Mouse (Mus musculus): ENCODE data around the gene Rgs4. TPM values are rescaled to one million over a fixed set of nuclear protein-coding genes. Genes with fewer than 3 reads are reported as not detected.

The Rgs4 gene
- polyA plus RNA-seq (2015; fragmentation: Nextera tagmentation; extraction: Ambion mirVana), result 3.3 and 8.6 TPM in 2 replicates

DNA sequence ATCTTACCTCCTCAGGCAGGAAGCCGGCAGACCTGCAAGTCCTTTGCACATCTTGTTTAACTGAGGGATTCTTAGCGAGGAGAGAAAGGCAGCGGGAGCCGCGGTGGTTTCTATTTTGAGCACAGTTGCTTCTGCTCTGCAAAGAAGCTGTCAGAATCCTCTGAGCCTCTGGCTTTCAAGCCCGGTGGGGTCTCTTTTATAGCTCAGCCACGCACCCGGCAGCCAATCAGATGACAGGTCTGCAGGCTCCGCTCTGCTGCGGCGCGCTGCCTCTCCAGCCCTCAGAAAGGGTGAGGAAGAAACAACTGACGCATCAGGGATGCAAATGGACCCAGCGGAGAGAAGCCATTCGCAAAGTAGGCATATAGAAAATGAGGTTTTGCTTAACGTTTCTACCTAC is at the start of gene Rgs4:
TSS of gene Rgs4 (minus strand) at position 170 of the 400 bp plus-strand sequence.
- peak within 1 kb of the TSS; percentile 38 for H3K4me3 ChIP-seq (replicated peaks)
- WGBS, result under 1% methylated on average over 16 of the region's 16 CpGs
- H3K36me3 ChIP-seq, result no peaks in the 10 kb centered on the region
- ATAC-seq (replicated peaks; ENCODE audit: low FRiP score), result peak; percentile 77
- H3K4me1 ChIP-seq, result peaks cover 8% of the 10 kb centered on the region
- H3K9me3 ChIP-seq (replicated peaks), result no peaks in the 10 kb centered on the region
- H3K27me3 ChIP-seq, result peaks cover 48% of the 10 kb centered on the region
- H3K27ac ChIP-seq, result no peak within 1 kb of the TSS
- peak within 1 kb of the TSS; percentile 59 for H3K4me2 ChIP-seq
- H3K9ac ChIP-seq, result 0 out of 2 replicates have a peak within 1 kb of the TSS, but pooled peaks have one; percentile 11

DNA sequence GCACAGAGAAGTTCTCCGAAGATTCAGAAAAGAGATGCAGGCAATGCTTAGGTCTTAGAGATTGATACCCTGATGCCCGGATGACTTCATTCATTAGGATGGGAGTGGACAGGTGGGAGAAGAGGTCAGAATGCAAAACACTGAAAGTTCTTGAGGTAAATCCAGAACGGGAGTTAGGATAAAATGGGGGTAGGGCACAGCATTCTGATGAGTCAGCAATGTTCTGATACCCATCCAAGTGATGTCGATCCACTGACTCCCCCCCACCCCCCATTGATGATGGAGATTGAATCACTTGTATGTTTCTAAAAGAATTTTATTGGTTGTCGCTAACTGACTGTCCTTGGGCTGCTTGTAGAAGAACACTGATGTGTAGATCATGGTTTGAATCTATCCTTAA is 45.0 kb upstream of the Rgs4 start:
- no peaks in the 10 kb centered on the region for H3K36me3 ChIP-seq
- H3K9me3 ChIP-seq (replicated peaks), result no peaks in the 10 kb centered on the region
- no peaks in the 10 kb centered on the region for H3K4me1 ChIP-seq
- no peak overlapping the region for H3K4me3 ChIP-seq (replicated peaks)
- H3K27me3 ChIP-seq, result no peaks in the 10 kb centered on the region
- ATAC-seq (replicated peaks; ENCODE audit: low FRiP score), result no peak
- H3K9ac ChIP-seq, result no peak overlapping the region
- WGBS, result 85% methylated on average over 5 of the region's 5 CpGs
- H3K27ac ChIP-seq, result no peak overlapping the region
- no peak overlapping the region for H3K4me2 ChIP-seq

DNA sequence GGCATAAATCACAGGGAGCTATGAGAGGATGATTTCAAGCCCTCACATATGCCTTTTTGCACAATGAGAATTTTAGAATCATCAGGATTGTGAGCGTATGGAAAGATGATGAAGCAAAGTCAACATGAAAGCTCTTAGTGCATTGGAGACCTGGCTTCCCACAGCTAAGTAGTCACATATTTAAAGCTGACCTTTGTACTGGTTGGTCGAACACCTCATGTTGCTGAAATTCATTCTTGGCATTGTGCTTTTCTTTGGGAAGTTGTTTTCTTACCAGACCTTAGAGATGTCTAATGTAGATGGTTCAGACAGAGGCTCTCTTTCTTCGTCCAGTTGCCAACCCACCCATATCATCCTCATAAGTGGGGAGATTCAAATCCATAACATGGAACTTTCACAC is 38.5 kb upstream of the Rgs4 start:
- Histone ChIP-seq H3K36me3 (no peaks in the 10 kb centered on the region), H3K4me3 (replicated peaks) (no peak overlapping the region), H3K27ac (no peak overlapping the region), H3K9me3 (replicated peaks) (no peaks in the 10 kb centered on the region), H3K4me2 (no peak overlapping the region), H3K4me1 (no peaks in the 10 kb centered on the region), H3K27me3 (no peaks in the 10 kb centered on the region), H3K9ac (no peak overlapping the region)
- 81% methylated on average over 3 of the region's 3 CpGs for WGBS
- no peak for ATAC-seq (replicated peaks; ENCODE audit: low FRiP score)

DNA sequence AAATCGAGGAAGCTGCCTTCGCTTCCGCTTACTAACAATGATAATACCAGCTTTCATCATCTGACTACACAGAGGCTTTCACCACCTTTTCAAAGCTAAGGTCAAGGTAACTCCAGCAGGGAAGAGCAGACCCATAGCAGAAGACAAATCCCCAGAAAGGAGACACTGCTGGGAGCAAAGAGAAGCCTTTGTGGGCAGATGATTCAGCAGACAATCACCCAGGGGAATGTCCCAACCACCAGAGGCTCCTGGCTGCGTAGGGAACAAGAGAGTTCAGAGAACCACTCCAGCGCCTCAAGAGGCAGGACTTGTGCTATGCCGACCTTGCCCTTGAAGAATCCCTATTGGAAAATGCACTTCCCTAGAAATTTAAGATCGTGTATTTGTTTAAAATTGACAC is 29.1 kb upstream of the Rgs4 start:
- Histone ChIP-seq H3K4me3 (replicated peaks) (no peak overlapping the region), H3K36me3 (no peaks in the 10 kb centered on the region), H3K9me3 (replicated peaks) (no peaks in the 10 kb centered on the region), H3K4me1 (no peaks in the 10 kb centered on the region), H3K27ac (no peak overlapping the region), H3K27me3 (no peaks in the 10 kb centered on the region), H3K4me2 (no peak overlapping the region), H3K9ac (no peak overlapping the region)
- WGBS, result 75% methylated on average over 7 of the region's 7 CpGs
- ATAC-seq (replicated peaks; ENCODE audit: low FRiP score), result no peak

DNA sequence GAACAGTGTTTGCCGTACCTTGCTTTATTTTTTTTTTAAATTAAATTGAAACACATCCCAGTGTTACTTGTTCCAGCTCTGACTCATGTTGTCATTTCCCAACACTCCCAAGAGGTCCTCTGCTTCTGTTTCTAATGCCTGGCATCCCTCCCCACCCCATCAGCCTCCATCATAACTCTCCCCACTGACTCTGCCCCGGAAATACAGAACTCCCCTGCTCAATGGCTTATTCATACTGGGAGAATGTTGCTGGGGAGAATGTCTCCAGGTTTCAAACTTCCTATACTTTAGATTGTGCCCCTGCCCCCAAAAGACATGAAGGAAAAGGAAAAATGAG is 17.1 kb upstream of the Rgs4 start:
- Histone ChIP-seq H3K27ac (no peak overlapping the region), H3K27me3 (no peaks in the 10 kb centered on the region), H3K4me2 (no peak overlapping the region), H3K36me3 (no peaks in the 10 kb centered on the region), H3K9me3 (replicated peaks) (no peaks in the 10 kb centered on the region), H3K9ac (no peak overlapping the region), H3K4me3 (replicated peaks) (no peak overlapping the region), H3K4me1 (no peaks in the 10 kb centered on the region)
- WGBS, result 86% methylated on average over 2 of the region's 2 CpGs
- ATAC-seq (replicated peaks; ENCODE audit: low FRiP score), result no peak

DNA sequence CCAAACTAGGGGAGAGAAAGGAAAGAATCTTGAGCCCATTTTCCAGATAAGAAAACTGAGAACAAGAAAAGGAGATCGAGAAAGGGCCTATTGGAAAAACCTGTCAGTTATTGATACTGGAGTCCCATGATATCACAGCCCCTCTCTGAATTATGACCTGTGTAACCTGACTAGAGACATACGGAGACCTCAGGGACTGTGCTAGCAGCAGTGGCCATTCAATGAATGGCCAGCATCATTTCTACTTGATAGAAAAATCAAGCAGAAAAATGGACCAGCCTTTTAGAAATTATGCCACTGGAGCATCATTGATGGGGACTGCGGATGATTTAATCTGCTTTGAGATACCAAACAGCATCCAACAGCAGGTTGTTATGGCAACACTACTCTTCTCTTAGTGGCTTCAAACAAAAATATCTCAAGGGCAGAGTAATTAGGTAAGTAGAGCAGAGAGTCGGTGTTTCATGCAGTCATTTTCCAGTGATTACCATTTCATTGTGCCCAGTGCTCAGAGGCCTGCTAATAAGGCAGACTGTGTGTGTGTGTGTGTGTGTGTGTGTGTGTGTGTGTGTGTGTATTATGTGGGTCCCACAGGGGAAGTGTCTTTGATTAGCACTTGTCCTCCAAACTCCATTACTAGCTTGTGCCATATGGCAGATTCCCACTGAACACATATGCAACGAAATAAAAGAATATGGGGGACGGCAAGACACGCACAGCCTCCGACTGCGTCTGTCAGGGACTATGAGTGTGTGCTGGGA is 16.6 kb upstream of the Rgs4 start:
- ATAC-seq (replicated peaks; ENCODE audit: low FRiP score), result no peak
- Histone ChIP-seq H3K9me3 (replicated peaks) (no peaks in the 10 kb centered on the region), H3K36me3 (no peaks in the 10 kb centered on the region), H3K27ac (no peak overlapping the region), H3K9ac (no peak overlapping the region), H3K4me3 (replicated peaks) (no peak overlapping the region), H3K4me2 (no peak overlapping the region), H3K27me3 (no peaks in the 10 kb centered on the region), H3K4me1 (no peaks in the 10 kb centered on the region)
- 89% methylated on average over 9 of the region's 9 CpGs for WGBS

DNA sequence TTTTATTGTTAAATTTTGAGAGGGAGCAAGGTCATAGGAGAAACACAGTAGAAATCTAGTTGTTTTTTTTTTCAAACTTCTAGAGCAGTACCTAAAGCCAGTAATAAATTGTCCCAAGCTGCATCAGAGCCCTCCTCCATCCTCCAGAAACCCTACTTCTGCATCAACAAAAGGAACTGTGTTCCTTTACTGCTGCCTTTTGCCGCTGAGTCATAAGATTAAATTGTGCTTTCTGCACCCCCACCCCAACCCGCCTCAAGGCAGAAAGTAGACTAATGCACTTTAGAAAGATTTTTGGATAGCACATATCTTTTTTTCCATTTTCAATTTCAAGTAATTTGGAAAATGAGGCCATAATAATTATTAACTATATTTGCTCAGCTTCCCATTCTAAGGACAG is 15.1 kb upstream of the Rgs4 start:
- Histone ChIP-seq H3K9me3 (replicated peaks) (no peaks in the 10 kb centered on the region), H3K36me3 (no peaks in the 10 kb centered on the region), H3K4me3 (replicated peaks) (no peak overlapping the region), H3K27ac (no peak overlapping the region), H3K4me1 (no peaks in the 10 kb centered on the region), H3K27me3 (no peaks in the 10 kb centered on the region), H3K4me2 (no peak overlapping the region), H3K9ac (no peak overlapping the region)
- WGBS, result 88% methylated on average over 2 of the region's 2 CpGs
- no peak for ATAC-seq (replicated peaks; ENCODE audit: low FRiP score)

DNA sequence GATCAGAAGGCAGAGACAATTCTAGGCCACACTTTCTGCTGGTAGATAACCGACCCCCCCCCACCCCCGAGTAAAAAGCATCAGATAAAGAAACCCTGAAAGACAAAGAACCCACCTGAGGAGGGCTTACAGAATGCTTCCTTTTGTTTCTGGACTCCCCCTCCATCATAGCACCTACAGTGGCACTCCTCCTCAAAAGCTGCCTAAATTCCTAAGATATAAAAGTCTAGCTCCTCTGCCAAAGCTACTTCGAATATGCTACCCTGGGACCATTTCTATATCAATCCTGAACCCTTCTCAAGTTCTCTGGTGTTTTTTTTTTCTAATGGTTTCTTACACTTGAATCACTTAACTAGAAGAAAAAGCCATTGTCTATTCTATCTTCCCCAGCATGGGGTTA is 9.1 kb upstream of the Rgs4 start:
- Histone ChIP-seq H3K36me3 (no peaks in the 10 kb centered on the region), H3K4me1 (no peaks in the 10 kb centered on the region), H3K4me3 (replicated peaks) (no peak overlapping the region), H3K27me3 (no peaks in the 10 kb centered on the region), H3K9ac (no peak overlapping the region), H3K9me3 (replicated peaks) (no peaks in the 10 kb centered on the region), H3K27ac (no peak overlapping the region), H3K4me2 (no peak overlapping the region)
- 52% methylated on average over 2 of the region's 3 CpGs for WGBS
- no peak for ATAC-seq (replicated peaks; ENCODE audit: low FRiP score)

DNA sequence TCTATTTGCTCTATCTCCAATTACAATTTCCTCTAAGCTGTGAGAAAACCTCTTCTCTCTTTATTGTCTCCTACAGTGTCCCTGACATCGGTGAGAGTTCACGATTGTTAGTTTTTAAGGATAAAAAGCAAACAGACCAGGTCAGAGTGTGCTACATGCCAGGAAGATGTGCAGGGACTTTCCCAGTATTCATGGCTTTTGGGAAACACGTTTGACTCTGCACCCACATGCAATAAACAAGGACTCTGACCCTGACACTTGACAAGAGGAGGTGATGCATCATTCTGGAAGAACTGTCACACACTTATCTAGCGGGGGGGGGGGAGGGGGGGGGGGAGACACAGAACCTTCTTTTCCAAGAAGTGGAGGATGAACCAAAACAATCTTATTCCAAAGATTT is 5.0 kb upstream of the Rgs4 start:
- Histone ChIP-seq H3K27ac (no peak overlapping the region), H3K9me3 (replicated peaks) (no peaks in the 10 kb centered on the region), H3K36me3 (no peaks in the 10 kb centered on the region), H3K4me1 (peaks cover 3% of the 10 kb centered on the region), H3K4me2 (no peak overlapping the region), H3K9ac (no peak overlapping the region), H3K4me3 (replicated peaks) (no peak overlapping the region), H3K27me3 (peaks cover 28% of the 10 kb centered on the region)
- WGBS, result 6% methylated on average over 3 of the region's 4 CpGs
- ATAC-seq (replicated peaks; ENCODE audit: low FRiP score), result no peak

DNA sequence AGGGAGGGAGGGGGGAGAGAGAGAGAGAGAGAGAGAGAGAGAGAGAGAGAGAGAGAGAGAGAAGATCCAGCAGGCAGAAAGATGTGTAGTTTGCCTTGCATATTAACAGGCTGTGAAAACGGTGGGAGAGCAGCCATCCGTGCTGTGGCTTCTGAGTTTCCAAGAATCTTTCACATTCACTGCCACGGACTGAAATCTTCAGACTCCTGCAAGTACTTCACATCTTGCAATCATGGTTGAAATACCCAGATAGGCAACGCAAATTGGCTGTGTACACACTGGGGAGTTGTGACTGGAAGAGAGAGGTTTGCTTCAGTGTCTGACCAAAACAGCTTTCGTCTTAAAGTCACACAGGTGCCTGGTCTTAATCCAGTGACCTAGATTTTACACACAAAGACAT is 997 bp upstream of the Rgs4 start:
- H3K27me3 ChIP-seq, result peaks cover 48% of the 10 kb centered on the region
- H3K9me3 ChIP-seq (replicated peaks), result no peaks in the 10 kb centered on the region
- peaks cover 8% of the 10 kb centered on the region for H3K4me1 ChIP-seq
- 51% methylated on average over 5 of the region's 5 CpGs for WGBS
- H3K36me3 ChIP-seq, result no peaks in the 10 kb centered on the region
- H3K9ac ChIP-seq, result no peak overlapping the region
- no peak overlapping the region for H3K4me2 ChIP-seq
- H3K27ac ChIP-seq, result no peak overlapping the region
- H3K4me3 ChIP-seq (replicated peaks), result no peak overlapping the region
- no peak for ATAC-seq (replicated peaks; ENCODE audit: low FRiP score)

DNA sequence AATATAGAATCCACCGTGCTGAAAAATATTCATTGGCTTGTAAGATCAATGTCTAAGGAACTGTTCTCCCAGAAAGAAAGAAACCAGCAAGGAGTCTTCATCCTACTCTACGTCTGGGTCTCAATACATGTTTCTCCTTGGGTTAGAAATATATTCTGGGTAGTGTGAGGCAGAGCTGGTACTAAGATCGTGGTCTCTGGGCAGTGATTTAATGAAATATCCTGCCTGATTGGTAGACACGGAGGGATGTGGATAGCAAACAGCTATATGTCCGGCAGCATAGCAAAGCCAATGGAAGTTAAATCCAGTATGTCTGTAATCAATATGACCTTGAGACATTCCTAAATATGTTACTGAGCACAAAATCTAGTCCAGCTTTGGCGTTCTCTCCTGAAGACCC is 460 bp upstream of the Rgs4 start:
- Histone ChIP-seq H3K27ac (no peak overlapping the region), H3K9me3 (replicated peaks) (no peaks in the 10 kb centered on the region), H3K4me1 (peaks cover 8% of the 10 kb centered on the region), H3K36me3 (no peaks in the 10 kb centered on the region), H3K4me3 (replicated peaks) (peak overlapping the region; percentile 38), H3K4me2 (peak overlapping the region; percentile 59), H3K27me3 (peaks cover 48% of the 10 kb centered on the region), H3K9ac (no peak overlapping the region)
- no peak for ATAC-seq (replicated peaks; ENCODE audit: low FRiP score)
- 46% methylated on average over 6 of the region's 6 CpGs for WGBS

DNA sequence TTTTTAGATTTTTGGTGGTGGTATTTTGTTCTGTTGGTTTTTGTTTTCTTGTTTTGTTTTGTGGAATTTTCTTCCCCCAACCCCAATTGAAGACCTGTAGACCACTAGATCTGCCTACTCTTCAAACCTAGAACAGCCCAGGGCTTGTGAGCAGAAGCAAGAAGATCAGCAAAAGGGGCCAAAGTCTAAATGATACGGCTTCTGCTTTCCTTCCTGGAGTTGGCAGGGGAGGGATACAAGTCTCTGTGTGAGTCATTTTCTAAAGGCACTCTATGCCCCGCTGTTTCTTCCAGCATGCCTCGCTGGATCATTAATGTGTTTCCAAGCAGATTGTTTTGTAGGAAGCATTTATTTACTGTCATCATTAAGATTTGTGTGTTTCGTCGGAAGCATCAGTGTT is 6.3 kb downstream of the Rgs4 start:
- no peak for ATAC-seq (replicated peaks; ENCODE audit: low FRiP score)
- Histone ChIP-seq H3K4me3 (replicated peaks) (no peak overlapping the region), H3K4me2 (no peak overlapping the region), H3K9me3 (replicated peaks) (no peaks in the 10 kb centered on the region), H3K27me3 (peaks cover 8% of the 10 kb centered on the region), H3K9ac (no peak overlapping the region), H3K36me3 (no peaks in the 10 kb centered on the region), H3K27ac (no peak overlapping the region), H3K4me1 (no peaks in the 10 kb centered on the region)
- WGBS, result 81% methylated on average over 5 of the region's 5 CpGs

DNA sequence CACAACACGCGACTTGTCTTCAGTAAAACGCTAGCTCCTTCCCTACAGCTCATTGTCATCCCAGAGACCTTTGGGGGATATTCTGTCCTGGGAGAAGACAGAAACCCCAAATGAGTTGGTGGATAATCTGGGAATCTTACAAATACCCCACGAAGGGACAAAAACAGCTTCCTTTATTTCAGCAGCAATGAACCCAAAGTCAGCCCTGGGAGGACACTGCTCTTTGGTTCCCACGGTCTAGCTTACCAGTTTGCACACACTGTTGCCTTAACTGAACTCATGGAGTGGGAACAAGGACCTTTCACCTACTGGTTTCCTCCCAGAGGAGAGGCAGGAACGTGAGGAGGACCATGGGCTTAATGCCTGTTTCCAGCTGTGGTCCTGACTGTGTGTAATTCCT is 10.2 kb downstream of the Rgs4 start:
- Histone ChIP-seq H3K9me3 (replicated peaks) (no peaks in the 10 kb centered on the region), H3K27me3 (no peaks in the 10 kb centered on the region), H3K4me2 (no peak overlapping the region), H3K36me3 (no peaks in the 10 kb centered on the region), H3K4me3 (replicated peaks) (no peak overlapping the region), H3K4me1 (no peaks in the 10 kb centered on the region), H3K9ac (no peak overlapping the region), H3K27ac (no peak overlapping the region)
- 81% methylated on average over 6 of the region's 6 CpGs for WGBS
- no peak for ATAC-seq (replicated peaks; ENCODE audit: low FRiP score)

Data from kidney, embryonic 15.5 days (tissue).